Mouse (Mus musculus): ENCODE measurements around the gene Prol1.
"Not testable (repeated sequence)": the region's sequence is repeated elsewhere in the genome, so short reads cannot be mapped to it uniquely, and the experiment has no call there.

The Prol1 gene

DNA sequence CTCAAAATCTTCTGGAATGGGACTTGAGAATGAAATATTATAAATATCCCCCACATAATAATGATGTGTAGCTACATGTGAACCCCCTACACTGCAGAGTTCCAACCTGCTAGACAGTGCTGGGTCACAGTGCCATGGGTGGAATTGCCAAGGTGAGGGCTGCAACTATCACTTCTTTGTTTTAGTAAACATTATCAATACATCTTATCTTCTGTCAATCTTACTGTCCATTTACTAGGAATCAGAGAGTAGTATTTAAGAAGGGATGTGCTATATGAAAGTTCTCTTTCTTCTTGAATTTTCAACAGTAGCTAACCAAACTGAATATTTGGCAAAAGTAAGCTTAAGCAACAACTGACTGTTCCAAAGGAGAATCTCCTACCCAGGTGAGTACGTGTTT, at the start of gene Prol1:
Gene Prol1 (plus strand): TSS at position 301 of the 400 bp plus-strand sequence.
- DNase-seq: no peak

DNA sequence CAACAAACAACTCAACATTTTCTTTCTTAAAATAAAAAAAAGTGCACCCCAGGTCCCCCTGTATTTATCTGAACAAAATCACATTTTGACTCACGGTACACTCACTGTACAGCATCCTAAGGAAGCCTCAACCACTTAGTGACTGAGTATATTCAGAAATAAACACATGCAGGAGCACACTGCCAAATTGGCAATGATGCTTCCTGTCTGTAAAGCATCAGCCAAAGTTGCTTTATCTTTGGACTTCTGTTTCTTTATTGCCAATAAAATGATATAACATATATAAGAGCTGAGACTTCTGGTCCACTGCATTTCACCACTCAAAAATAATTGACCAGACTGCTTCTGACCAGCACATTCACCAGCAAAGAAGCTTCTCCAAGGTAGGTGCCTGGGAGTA, 48.5 kb upstream of the Prol1 start, which contains the start of gene Gm7714:
Gene Gm7714 (plus strand): TSS at position 301 of the 400 bp plus-strand sequence.
- DNase-seq: no peak

DNA sequence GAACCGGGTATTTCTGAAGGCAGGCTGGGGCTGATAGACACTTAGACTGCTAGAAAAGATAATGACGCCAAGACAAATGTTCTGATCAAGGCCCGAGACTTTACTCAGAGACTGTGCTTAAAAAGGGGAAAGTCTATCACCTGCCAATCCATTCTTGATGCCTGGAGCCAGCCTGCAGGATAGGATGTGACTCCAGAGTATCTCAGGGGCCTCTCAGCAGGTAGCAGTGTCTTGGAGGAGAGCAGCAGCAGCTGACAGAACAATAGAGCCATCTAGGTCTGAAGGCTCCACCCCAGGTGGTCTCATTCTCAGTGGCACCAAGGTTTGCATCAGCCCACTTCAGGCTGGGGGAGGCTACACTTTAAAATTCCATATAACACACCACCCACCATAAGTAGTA, 5.8 kb upstream of the Prol1 start:
- DNase-seq: not testable (repeated sequence)

DNA sequence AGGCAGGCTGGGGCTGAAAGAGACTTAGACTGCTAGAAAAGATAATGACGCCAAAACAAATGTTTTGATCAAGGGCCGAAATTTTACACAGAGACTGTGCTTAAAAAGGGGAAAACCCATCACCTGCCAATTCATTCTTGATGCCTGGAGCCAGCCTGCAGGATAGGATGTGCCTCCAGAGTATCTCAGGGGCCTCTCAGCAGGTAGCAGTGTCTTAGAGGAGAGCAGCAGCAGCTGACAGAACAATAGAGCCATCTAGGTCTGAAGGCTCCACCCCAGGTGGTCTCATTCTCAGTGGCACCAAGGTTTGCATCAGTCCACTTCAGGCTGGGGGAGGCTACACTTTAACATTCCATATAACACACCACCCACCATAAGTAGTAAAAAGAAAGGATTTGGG, 31.4 kb downstream of the Prol1 start:
- DNase-seq: not testable (repeated sequence)

DNA sequence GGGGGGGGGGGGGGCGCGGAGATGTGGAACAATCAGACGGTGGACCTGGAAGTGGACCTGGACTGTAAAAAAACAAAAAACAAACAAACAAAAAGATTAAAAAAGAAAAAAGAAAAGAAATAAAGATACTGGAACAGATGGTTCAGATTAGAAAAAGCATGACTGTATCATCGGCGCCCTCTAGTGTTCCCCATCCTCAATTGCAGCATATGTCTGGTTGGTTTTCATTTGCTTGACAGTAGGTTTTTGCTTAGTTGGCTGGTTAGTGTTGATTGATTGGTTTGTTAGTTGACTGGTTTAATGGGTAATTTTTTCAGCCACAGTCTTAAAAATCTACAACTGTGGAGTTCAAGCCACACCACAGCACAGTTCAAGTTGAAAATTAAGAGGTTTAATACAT, 47.7 kb downstream of the Prol1 start:
- DNase-seq: peak; percentile 62

DNA sequence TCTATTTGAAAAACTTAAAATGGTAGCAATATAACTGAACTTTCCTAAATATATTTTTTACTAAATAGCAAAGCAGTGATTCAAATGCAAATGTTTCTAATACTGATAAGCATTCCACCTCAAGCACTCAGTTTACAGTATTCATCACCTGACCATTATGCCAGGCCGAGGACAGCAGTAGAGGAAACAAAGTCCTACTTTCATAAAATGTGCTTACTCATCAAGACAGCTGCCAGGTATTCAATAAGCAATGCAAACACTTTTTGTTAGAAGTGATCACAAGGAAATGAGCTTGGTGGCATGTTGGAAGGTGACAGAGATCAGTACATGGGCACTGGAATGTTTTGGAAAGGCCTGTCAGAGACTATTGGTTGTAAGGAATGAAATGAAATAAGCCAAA, 49.8 kb downstream of the Prol1 start:
- DNase-seq: no peak

DNA sequence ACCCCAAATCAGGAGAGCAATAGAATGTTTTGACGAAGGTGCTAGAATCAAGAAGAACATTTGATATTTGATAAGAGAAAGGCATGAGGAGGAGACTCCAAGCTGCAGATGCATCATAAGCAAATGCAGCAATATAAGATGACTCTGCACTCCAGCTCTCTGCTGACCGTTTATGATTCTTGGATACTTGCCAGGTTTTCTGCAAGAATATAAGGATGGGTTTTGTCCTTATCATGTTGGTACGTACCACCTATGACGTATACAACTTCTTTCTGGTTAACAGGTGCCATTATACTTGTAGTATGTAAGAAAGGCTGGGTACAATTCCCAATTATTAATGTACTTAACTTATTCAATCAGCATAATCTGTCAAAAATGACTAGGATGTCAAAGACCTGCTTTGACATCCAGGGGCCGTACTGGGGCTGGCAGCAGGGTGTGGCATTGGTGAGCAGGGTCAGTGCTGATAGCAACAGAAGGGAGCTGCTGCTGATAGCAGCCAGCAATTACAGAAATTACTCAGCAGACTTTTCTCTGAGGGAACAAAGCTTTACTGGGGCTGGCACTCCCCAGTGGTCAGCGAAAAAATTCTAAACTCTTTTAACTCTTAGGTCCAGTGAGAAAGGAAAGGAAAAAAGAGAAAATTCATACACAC, 53.6 kb downstream of the Prol1 start:
- no peak for DNase-seq

DNA sequence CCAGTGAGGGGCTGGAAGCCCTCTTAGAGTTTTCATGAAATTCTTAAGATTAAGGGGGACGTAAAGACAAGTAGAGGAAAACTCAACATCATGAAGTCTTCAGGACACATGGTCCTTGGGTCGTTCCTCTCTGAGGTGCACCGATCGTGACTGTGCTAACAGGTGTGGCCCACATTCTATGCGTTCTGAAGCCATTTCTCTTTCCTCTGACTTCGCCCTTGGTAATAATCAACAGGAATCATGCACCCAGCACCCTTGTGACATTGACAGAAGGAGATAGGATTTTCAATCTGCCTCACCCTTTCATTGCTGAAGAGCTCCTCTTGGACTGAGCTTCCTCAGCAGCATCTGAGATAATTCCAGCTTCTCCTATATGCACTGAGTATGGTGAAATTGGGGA, 55.5 kb downstream of the Prol1 start:
- no peak for DNase-seq

DNA sequence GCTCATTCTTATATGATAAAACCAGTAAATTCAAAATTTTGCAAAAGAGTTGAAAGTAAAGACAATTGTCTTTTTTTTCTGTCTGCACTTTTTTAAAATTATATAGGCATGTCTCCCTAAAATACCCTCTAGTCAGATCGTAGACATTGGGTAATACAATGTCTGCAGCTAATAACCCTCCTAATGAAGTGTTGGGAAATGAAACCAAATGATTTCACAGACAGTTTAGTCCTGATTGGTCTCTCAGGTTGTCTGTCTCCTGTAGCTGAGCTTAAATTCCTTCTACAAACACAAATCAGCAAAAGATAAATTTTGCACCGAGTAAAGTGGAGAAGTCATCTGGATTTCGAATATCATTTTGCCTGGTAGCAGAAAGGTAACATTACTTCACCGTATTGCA, 58.7 kb downstream of the Prol1 start, which contains the start of gene Amtn:
Gene Amtn (plus strand): TSS at position 301 of the 400 bp plus-strand sequence.
- no peak for DNase-seq
